In the genomic region with DNA sequence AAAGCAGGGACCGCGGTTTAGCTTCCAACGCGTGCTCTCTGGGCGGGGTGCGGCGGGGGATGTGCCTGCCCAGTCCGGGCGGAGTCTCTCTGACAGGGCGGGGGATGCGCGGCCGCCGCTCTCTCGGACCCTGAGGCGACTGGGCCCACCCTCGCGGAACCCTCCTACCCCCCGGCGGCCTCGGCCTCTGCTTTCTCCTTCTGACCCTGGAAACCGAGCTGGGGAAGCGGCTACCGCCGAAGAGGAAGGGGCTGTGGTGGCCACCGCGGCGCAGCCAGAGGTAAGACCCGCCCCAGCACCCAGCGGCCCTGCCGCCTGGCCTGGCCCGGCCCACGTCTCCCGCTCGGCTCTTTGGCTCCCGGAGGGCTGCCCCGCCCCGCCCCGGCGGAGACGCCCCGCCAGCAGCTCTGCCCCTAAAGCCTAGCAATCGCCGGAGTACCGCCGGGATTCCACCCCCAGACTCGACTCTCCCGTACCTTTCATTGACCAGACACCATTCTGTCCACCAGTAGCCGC, we compare ENCODE assay signal across 8 mouse cellular contexts. TPM values are rescaled to one million over a fixed set of nuclear protein-coding genes. Genes with fewer than 3 reads are reported as not detected.
DNase-seq lines count a peak whose midpoint lies in the region; ATAC-seq lines count a peak whose summit lies in the region.

No protein-coding gene starts in this region.

- peak overlapping the region; percentile 91 for H3K4me3 ChIP-seq in embryonic facial prominence, embryonic 13.5 days
- H3K4me3 ChIP-seq in heart, embryonic 10.5 days, result peak overlapping the region; percentile 95
- peak overlapping the region; percentile 86 for H3K4me3 ChIP-seq in liver, embryonic 13.5 days (replicated peaks)
- peak overlapping the region; percentile 84 for H3K4me3 ChIP-seq in neural tube, embryonic 11.5 days (ENCODE audit: low read depth, low read length)

- H3K9ac ChIP-seq in embryonic facial prominence, embryonic 13.5 days, result peak overlapping the region; percentile 87
- peak overlapping the region; percentile 83 for H3K9ac ChIP-seq in liver, embryonic 13.5 days
- H3K9ac ChIP-seq in neural tube, embryonic 11.5 days (ENCODE audit: low read length), result peak overlapping the region; percentile 90

- peak; percentile 92 for ATAC-seq in embryonic facial prominence, embryonic 13.5 days (ENCODE audit: insufficient number of reproducible peaks, insufficient read depth, low FRiP score, low TSS enrichment, low read depth)
- peak; percentile 93 for ATAC-seq in liver, embryonic 13.5 days (ENCODE audit: low read depth)
- ATAC-seq in neural tube, embryonic 11.5 days (ENCODE audit: insufficient read depth, low FRiP score, low TSS enrichment), result peak; percentile 89

- no peaks in the 10 kb centered on the region for H3K36me3 ChIP-seq in embryonic facial prominence, embryonic 13.5 days
- H3K36me3 ChIP-seq in heart, embryonic 10.5 days, result no peaks in the 10 kb centered on the region
- H3K36me3 ChIP-seq in liver, embryonic 13.5 days, result no peaks in the 10 kb centered on the region
- no peaks in the 10 kb centered on the region for H3K36me3 ChIP-seq in neural tube, embryonic 11.5 days (ENCODE audit: control insufficient read depth, insufficient read depth, low read length)

- WGBS in embryonic facial prominence, embryonic 13.5 days, result under 1% methylated on average over 37 of the region's 49 CpGs
- under 1% methylated on average over 48 of the region's 49 CpGs for WGBS in heart, embryonic 10.5 days
- WGBS in liver, embryonic 13.5 days (ENCODE audit: insufficient replicate concordance), result under 1% methylated on average over 29 of the region's 49 CpGs
- under 1% methylated on average over 46 of the region's 49 CpGs for WGBS in neural tube, embryonic 11.5 days

- H3K4me2 ChIP-seq in embryonic facial prominence, embryonic 13.5 days, result peak overlapping the region; percentile 77
- H3K4me2 ChIP-seq in liver, embryonic 13.5 days, result peak overlapping the region; percentile 92
- H3K4me2 ChIP-seq in neural tube, embryonic 11.5 days (ENCODE audit: low read depth), result peak overlapping the region; percentile 75

- no peaks in the 10 kb centered on the region for H3K9me3 ChIP-seq in embryonic facial prominence, embryonic 13.5 days
- no peaks in the 10 kb centered on the region for H3K9me3 ChIP-seq in heart, embryonic 10.5 days
- H3K9me3 ChIP-seq in liver, embryonic 13.5 days (replicated peaks), result no peaks in the 10 kb centered on the region
- no peaks in the 10 kb centered on the region for H3K9me3 ChIP-seq in neural tube, embryonic 11.5 days (ENCODE audit: control insufficient read depth, low read length)

- DNase-seq in retina, postnatal 7 days (ENCODE audit: low read depth, low spot score), result peak; percentile 51
- DNase-seq in retina, embryonic 14.5 days (ENCODE audit: low spot score), result no peak
- peak; percentile 92 for DNase-seq in heart, embryonic 10.5 days (ENCODE audit: low spot score)
- peak; percentile 93 for DNase-seq in kidney, adult 9 months
- peak; percentile 90 for DNase-seq in liver, embryonic 13.5 days
- peak; percentile 78 for DNase-seq in neural tube, embryonic 11.5 days (ENCODE audit: low spot score)
- DNase-seq in testis, postnatal 10 days (ENCODE audit: low spot score), result peak; percentile 88

- peak overlapping the region; percentile 96 for H3K27ac ChIP-seq in embryonic facial prominence, embryonic 13.5 days
- peak overlapping the region; percentile 97 for H3K27ac ChIP-seq in heart, embryonic 10.5 days
- peak overlapping the region; percentile 90 for H3K27ac ChIP-seq in liver, embryonic 13.5 days
- peak overlapping the region; percentile 81 for H3K27ac ChIP-seq in neural tube, embryonic 11.5 days (ENCODE audit: low read depth, low read length)

- H3K27me3 ChIP-seq in embryonic facial prominence, embryonic 13.5 days, result no peaks in the 10 kb centered on the region
- H3K27me3 ChIP-seq in heart, embryonic 10.5 days (ENCODE audit: insufficient read depth, poor library complexity, severe bottlenecking), result no peaks in the 10 kb centered on the region
- H3K27me3 ChIP-seq in liver, embryonic 13.5 days, result no peaks in the 10 kb centered on the region
- H3K27me3 ChIP-seq in neural tube, embryonic 11.5 days (ENCODE audit: control insufficient read depth, insufficient read depth, low read length), result no peaks in the 10 kb centered on the region

- H3K4me1 ChIP-seq in embryonic facial prominence, embryonic 13.5 days, result peaks cover 7% of the 10 kb centered on the region; the same call in 1 of the 2 replicates
- peaks cover 18% of the 10 kb centered on the region; the same call in 1 of the 2 replicates for H3K4me1 ChIP-seq in heart, embryonic 10.5 days
- peaks cover 26% of the 10 kb centered on the region for H3K4me1 ChIP-seq in liver, embryonic 13.5 days (replicated peaks)
- H3K4me1 ChIP-seq in neural tube, embryonic 11.5 days (ENCODE audit: control insufficient read depth, insufficient read depth, low read length), result peaks cover 6% of the 10 kb centered on the region; the same call in 1 of the 2 replicates

RNA-seq across cellular contexts. Expression of a gene that starts 0.4 kb away (rescaled TPM):
- 16.9 and 19.3 TPM in 2 replicates for polyA plus RNA-seq in embryonic facial prominence, embryonic 13.5 days (2015; fragmentation: Nextera tagmentation; extraction: Ambion mirVana)
- polyA plus RNA-seq in heart, embryonic 10.5 days (2016; fragmentation: Nextera tagmentation; extraction: Ambion mirVana), result 9.5 and 10.2 TPM in 2 replicates
- polyA plus RNA-seq in liver, embryonic 13.5 days (2015; fragmentation: Nextera tagmentation; extraction: Ambion mirVana), result 2.5 and 3.0 TPM in 2 replicates
- 22.2 and 24.5 TPM in 2 replicates for polyA plus RNA-seq in neural tube, embryonic 11.5 days (2014; fragmentation: Nextera tagmentation; extraction: Ambion mirVana)

RNA-seq across cellular contexts. Expression of a gene that starts 0.6 kb away (rescaled TPM):
- polyA plus RNA-seq in embryonic facial prominence, embryonic 13.5 days (2015; fragmentation: Nextera tagmentation; extraction: Ambion mirVana), result 11.4 TPM in 2 replicates
- polyA plus RNA-seq in heart, embryonic 10.5 days (2016; fragmentation: Nextera tagmentation; extraction: Ambion mirVana), result 12.4 and 14.4 TPM in 2 replicates
- 4.4 and 4.7 TPM in 2 replicates for polyA plus RNA-seq in liver, embryonic 13.5 days (2015; fragmentation: Nextera tagmentation; extraction: Ambion mirVana)
- polyA plus RNA-seq in neural tube, embryonic 11.5 days (2014; fragmentation: Nextera tagmentation; extraction: Ambion mirVana), result 19.8 and 22.0 TPM in 2 replicates
